Mouse (Mus musculus): ENCODE data around the gene Pla2g4b. TPM values are rescaled to one million over a fixed set of nuclear protein-coding genes. Genes with fewer than 3 reads are reported as not detected.

The Pla2g4b gene
- total RNA-seq, 2 experiments from 2014 or later = 1.9 to 2.3 TPM

GRCm38 (mm10) chr2:120015882-120016281 is 17.3 kb upstream of the Pla2g4b start:
- DNase-seq = no peak

- no peak for DNase-seq
These were observed 15.6 kb upstream of the Pla2g4b start for GRCm38 (mm10) chr2:120017599-120017998.

GRCm38 (mm10) chr2:120024337-120024736 is 8.9 kb upstream of the Pla2g4b start:
- DNase-seq = peak; percentile 91 to 92

GRCm38 (mm10) chr2:120026984-120027949 is 6.0 kb upstream of the Pla2g4b start, which contains the start of the genes Jmjd7 and Gm28042:
Gene Jmjd7, plus strand, starts transcription at chr2:120027483.
Gene Gm28042, plus strand, starts transcription at chr2:120027493.
- DNase-seq = peak; percentile 97

GRCm38 (mm10) chr2:120027950-120028331 is 5.3 kb upstream of the Pla2g4b start:
- DNase-seq = no peak

- DNase-seq = no peak
These were observed 2.8 kb upstream of the Pla2g4b start for GRCm38 (mm10) chr2:120030380-120030779.

- DNase-seq = no peak
These were observed 509 bp downstream of the Pla2g4b start for GRCm38 (mm10) chr2:120033726-120034125.

- DNase-seq = no peak
These were observed 4.5 kb downstream of the Pla2g4b start for GRCm38 (mm10) chr2:120037744-120038143.

- DNase-seq = no peak
These were observed 7.8 kb downstream of the Pla2g4b start for GRCm38 (mm10) chr2:120040991-120041390.

- DNase-seq = peak in 1 of 2 experiments; percentile 38
These were observed 10.9 kb downstream of the Pla2g4b start for GRCm38 (mm10) chr2:120044101-120044603.

- no peak for DNase-seq
These were observed 11.5 kb downstream of the Pla2g4b start for GRCm38 (mm10) chr2:120044676-120045075.

GRCm38 (mm10) chr2:120046486-120047310 is 13.5 kb downstream of the Pla2g4b start:
- no peak for DNase-seq

GRCm38 (mm10) chr2:120048173-120048572 is 15.0 kb downstream of the Pla2g4b start:
- no peak for DNase-seq

GRCm38 (mm10) chr2:120049632-120050274 is 16.5 kb downstream of the Pla2g4b start:
- DNase-seq = peak; percentile 57 to 71

GRCm38 (mm10) chr2:120051405-120051804 is 18.2 kb downstream of the Pla2g4b start:
- DNase-seq = no peak

- peak; percentile 52 to 77 for DNase-seq
These were observed 21.7 kb downstream of the Pla2g4b start for GRCm38 (mm10) chr2:120054771-120055552.

- no peak for DNase-seq
These were observed 22.7 kb downstream of the Pla2g4b start for GRCm38 (mm10) chr2:120055923-120056322.

- DNase-seq = peak in 1 of 2 experiments; percentile 49
These were observed 25.6 kb downstream of the Pla2g4b start for GRCm38 (mm10) chr2:120058818-120059217.

- DNase-seq = no peak
These were observed 26.2 kb downstream of the Pla2g4b start for GRCm38 (mm10) chr2:120059466-120059865.

GRCm38 (mm10) chr2:120060190-120060589 is 27.0 kb downstream of the Pla2g4b start:
- peak in 1 of 2 experiments; percentile 37 for DNase-seq

GRCm38 (mm10) chr2:120060651-120061050 is 27.4 kb downstream of the Pla2g4b start:
- DNase-seq = peak in 1 of 2 experiments; percentile 46

All from adrenal gland, postnatal 36 days (tissue).